Mouse (Mus musculus) MEL (cell line): ENCODE data around the gene Rpa1. TPM values are rescaled to one million over a fixed set of nuclear protein-coding genes. Genes with fewer than 3 reads are reported as not detected.
"Not testable (repeated sequence)": the region's sequence is repeated elsewhere in the genome, so short reads cannot be mapped to it uniquely, and the experiment has no call there.

Source experiments
- DNase-seq: peaks from one replicate; pipeline ENCODE4 v3.0.0; 2011; ENCODE audit warnings: low read depth, low spot score
- H3K27ac ChIP-seq: 2 replicates; pipeline ENCODE4 v1.5.1; 2012; ENCODE audit warnings: low read depth, mild to moderate bottlenecking, control low read depth, low read length, moderate library complexity; ENCODE audit not compliant: control insufficient read depth
- H3K27me3 ChIP-seq, 2 experiments: fragments of 150-350 bp in 1 of 2; sonication (generic) in 1 of 2; 2 replicates each; pipeline ENCODE4 v1.6.1; 2012; ENCODE audit warnings: low read length in 2 of 2, mild to moderate bottlenecking in 2 of 2, improper control_type of control experiment in 1 of 2, moderate library complexity in 1 of 2; ENCODE audit not compliant: insufficient read depth in 2 of 2, control insufficient read depth in 1 of 2
- H3K36me3 ChIP-seq, 2 experiments: 2 replicates each; pipeline ENCODE4 v1.6.1; 2012 to 2014; ENCODE audit warnings: low read length in 2 of 2, improper control_type of control experiment in 1 of 2, inconsistent platforms in 1 of 2, mild to moderate bottlenecking in 1 of 2; ENCODE audit not compliant: insufficient read depth in 2 of 2, control insufficient read depth in 1 of 2
- H3K4me1 ChIP-seq, 2 experiments: fragments of 150-350 bp in 1 of 2; sonication (generic) in 1 of 2; 2 replicates each; pipeline ENCODE4 v1.6.1; 2012; ENCODE audit warnings: low read length in 2 of 2, improper control_type of control experiment in 1 of 2, mild to moderate bottlenecking in 1 of 2; ENCODE audit not compliant: insufficient read depth in 2 of 2, control insufficient read depth in 1 of 2
- H3K4me3 ChIP-seq, 2 experiments: fragments of 150-350 bp in 1 of 2; sonication (generic) in 1 of 2; 2 replicates each; pipeline ENCODE4 v1.5.1; 2012; ENCODE audit warnings: low read depth in 2 of 2, low read length in 2 of 2, mild to moderate bottlenecking in 2 of 2, moderate library complexity in 2 of 2, control low read depth in 1 of 2, improper control_type of control experiment in 1 of 2; ENCODE audit not compliant: control insufficient read depth in 1 of 2, insufficient read depth in 1 of 2
- H3K79me2 ChIP-seq: 2 replicates; pipeline ENCODE4 v1.6.1; 2012; ENCODE audit warnings: mild to moderate bottlenecking, low read length, moderate library complexity; ENCODE audit not compliant: control insufficient read depth, poor library complexity, insufficient read depth
- H3K9ac ChIP-seq: 2 replicates; pipeline ENCODE4 v1.6.1; 2012; ENCODE audit warnings: low read depth, mild to moderate bottlenecking, control low read depth, low read length, moderate library complexity; ENCODE audit not compliant: control insufficient read depth, poor library complexity, severe bottlenecking
- H3K9me3 ChIP-seq: fragments of 150-350 bp; sonication (generic); replicated peaks from 2 replicates; pipeline ENCODE4 v1.6.1; 2012; ENCODE audit warnings: mild to moderate bottlenecking, low read length, improper control_type of control experiment, moderate library complexity; ENCODE audit not compliant: insufficient read depth
- CTCF ChIP-seq, 3 experiments: IDR thresholded peaks in 2 of 3; conservative IDR thresholded peaks in 1 of 3; 2 replicates each; pipeline ENCODE4 v1.5.1; 2011 to 2012; ENCODE audit warnings: low read length in 3 of 3, low read depth in 2 of 3, mild to moderate bottlenecking in 2 of 3, improper control_type of control experiment in 1 of 3, inconsistent platforms in 1 of 3, mixed read lengths in 1 of 3, moderate library complexity in 1 of 3; ENCODE audit not compliant: control insufficient read depth in 1 of 3, insufficient read depth in 1 of 3, poor library complexity in 1 of 3, severe bottlenecking in 1 of 3
- POLR2A ChIP-seq, 2 experiments: IDR thresholded peaks; 2 replicates each; pipeline ENCODE4 v1.6.1; 2011 to 2012; ENCODE audit warnings: low read length in 2 of 2, mild to moderate bottlenecking in 2 of 2, control low read depth in 1 of 2, improper control_type of control experiment in 1 of 2, low read depth in 1 of 2, moderate library complexity in 1 of 2; ENCODE audit not compliant: control insufficient read depth in 1 of 2, insufficient read depth in 1 of 2, poor library complexity in 1 of 2
- POLR2AphosphoS2 ChIP-seq: IDR thresholded peaks from 2 replicates; pipeline ENCODE4 v1.6.1; 2011; ENCODE audit warnings: low read length, improper control_type of control experiment
- RAD21 ChIP-seq: IDR thresholded peaks from 2 replicates; pipeline ENCODE4 v1.6.1; 2011; ENCODE audit warnings: mild to moderate bottlenecking, low read depth, low read length, improper control_type of control experiment
- SMC3 ChIP-seq: IDR thresholded peaks from 2 replicates; pipeline ENCODE4 v1.6.1; 2011; ENCODE audit warnings: low read depth, low read length, improper control_type of control experiment
- USF1 ChIP-seq: IDR thresholded peaks from 2 replicates; pipeline ENCODE4 v1.6.1; 2014; ENCODE audit warnings: low read depth, mild to moderate bottlenecking, inconsistent platforms, low read length, improper control_type of control experiment, moderate library complexity
- ZC3H11A ChIP-seq: IDR thresholded peaks from 2 replicates; pipeline ENCODE4 v1.6.1; 2012; ENCODE audit warnings: low read depth, mild to moderate bottlenecking, inconsistent platforms, low read length, improper control_type of control experiment
- polyA plus RNA-seq, 2 experiments: library from polyadenylated mRNA; stranded (reverse) in 1 of 2; unstranded in 1 of 2; fragments of >175 nt in 1 of 2; fragments of >200 nt in 1 of 2; gene quantifications; 2 replicates each; pipeline versions ENCODE4 v1.2.1 to v1.2.4; 2012; ENCODE audit warnings: low replicate concordance in 2 of 2, low read depth in 1 of 2; ENCODE audit not compliant: insufficient read length in 2 of 2, insufficient read depth in 1 of 2, missing spikeins in 1 of 2
- total RNA-seq: library from RNA; depleted of rRNA; stranded (reverse); fragments of 300-350 nt; gene quantifications from 2 replicates; pipeline ENCODE4 v1.2.3, GENCODE M21; 2012

Gene Rpa1
- total and polyA plus RNA-seq, 3 experiments: 179 to 481 (median 242) TPM

GRCm38 (mm10) chr11:75283784-75284183 lies 64.3 kb downstream of the Rpa1 start:
- H3K27me3 ChIP-seq, H3K36me3 ChIP-seq, H3K9me3 ChIP-seq, H3K4me3 ChIP-seq, H3K79me2 ChIP-seq, H3K27ac ChIP-seq, H3K9ac ChIP-seq, DNase-seq: not testable (repeated sequence)
- TF ChIP-seq ZC3H11A: peak; percentile 20; the same call in 1 of the 2 replicates
- TF ChIP-seq CTCF (IDR thresholded peaks at IDR 0.05 in 2 of 3, conservative IDR thresholded peaks at IDR 0.05 in 1 of 3; ENCODE audit: control insufficient read depth in 1 of 3, insufficient read depth in 1 of 3, low read depth in 2 of 3, low read length in 3 of 3, poor library complexity in 1 of 3, severe bottlenecking in 1 of 3): peak in 1 of 3 experiments; percentile 54; a peak in 2 of 6 replicates
- TF ChIP-seq SMC3: peak; percentile 36
- peak; percentile 12; the same call in 1 of the 2 replicates for TF ChIP-seq RAD21
- H3K4me1 ChIP-seq: peaks cover 0 to 16% of the 10 kb centered on the region in 2 experiments

GRCm38 (mm10) chr11:75282496-75283120 lies 65.5 kb downstream of the Rpa1 start:
- Histone ChIP-seq H3K4me3 (peak overlapping the region in 1 of 2 experiments; percentile 24; a peak in 1 of 4 replicates), H3K9ac (peak overlapping the region; percentile 30)
- DNase-seq: no peak

GRCm38 (mm10) chr11:75281380-75282256 lies 66.5 kb downstream of the Rpa1 start:
- Histone ChIP-seq H3K9me3 (no peaks in the 10 kb centered on the region), H3K36me3 (peaks cover 0 to 6% of the 10 kb centered on the region in 2 experiments; a peak in 2 of 4 replicates), H3K27me3 (peaks cover 0 to 1% of the 10 kb centered on the region in 2 experiments; a peak in 2 of 4 replicates), H3K4me3 (no peak overlapping the region), H3K4me1 (peaks cover 0 to 16% of the 10 kb centered on the region in 2 experiments), H3K9ac (no peak overlapping the region), H3K27ac (no peak overlapping the region), H3K79me2 (no peaks in the 10 kb centered on the region)
- DNase-seq: no peak
- TF ChIP-seq POLR2AphosphoS2: no peak

More at GRCm38 (mm10) chr11:75282496-75283120, 65.5 kb downstream of the Rpa1 start:
- no peaks in the 10 kb centered on the region for H3K79me2 ChIP-seq
- no peaks in the 10 kb centered on the region for H3K9me3 ChIP-seq
- H3K4me1 ChIP-seq: peaks cover 0 to 16% of the 10 kb centered on the region in 2 experiments
- H3K36me3 ChIP-seq: peaks cover 0 to 6% of the 10 kb centered on the region in 2 experiments; a peak in 2 of 4 replicates
- no peak overlapping the region for H3K27ac ChIP-seq
- TF ChIP-seq POLR2A (IDR thresholded peaks at IDR 0.05; ENCODE audit: control insufficient read depth in 1 of 2, insufficient read depth in 1 of 2, low read depth in 1 of 2, low read length in 2 of 2, poor library complexity in 1 of 2) (no peak), USF1 (peak; percentile 78)
- H3K27me3 ChIP-seq: peaks cover 0 to 1% of the 10 kb centered on the region in 2 experiments; a peak in 2 of 4 replicates
